Mouse (Mus musculus) lung, postnatal 25 days (tissue): Measurements from ENCODE around the gene Ttc30b.
"Not testable (repeated sequence)": the region's sequence is repeated elsewhere in the genome, so short reads cannot be mapped to it uniquely, and the experiment has no call there.

Experiments
- DNase-seq: peaks from one replicate; pipeline ENCODE4 v3.0.0; 2022; ENCODE audit warnings: low spot score

Ttc30b gene

GRCm38 (mm10) chr2:75938117-75939063, at the start of gene Ttc30b:
Gene Ttc30b (minus strand): TSS chr2:75938585.
- DNase-seq, result peak; percentile 80

GRCm38 (mm10) chr2:75987739-75988138, 49.4 kb upstream of the Ttc30b start:
- DNase-seq, result no peak

GRCm38 (mm10) chr2:75985124-75985523, 46.7 kb upstream of the Ttc30b start:
- peak; percentile 65 for DNase-seq

- DNase-seq, result no peak
These were observed 45.5 kb upstream of the Ttc30b start for GRCm38 (mm10) chr2:75983847-75984246.

GRCm38 (mm10) chr2:75983091-75983490, 44.7 kb upstream of the Ttc30b start:
- no peak for DNase-seq

GRCm38 (mm10) chr2:75982626-75983025, 44.2 kb upstream of the Ttc30b start:
- DNase-seq, result no peak

- peak; percentile 82 for DNase-seq
These were observed 43.2 kb upstream of the Ttc30b start, which contains the start of gene Ttc30a1 for GRCm38 (mm10) chr2:75981440-75982081. Gene Ttc30a1 (minus strand): TSS chr2:75981967.

GRCm38 (mm10) chr2:75980933-75981439, 42.6 kb upstream of the Ttc30b start:
- DNase-seq, result not testable (repeated sequence)

- DNase-seq, result peak; percentile 56
These were observed 39.5 kb upstream of the Ttc30b start, which contains the start of gene Ttc30a2 for GRCm38 (mm10) chr2:75977752-75978368. Gene Ttc30a2 (minus strand): TSS chr2:75978170.

GRCm38 (mm10) chr2:75976070-75976469, 37.7 kb upstream of the Ttc30b start:
- not testable (repeated sequence) for DNase-seq

GRCm38 (mm10) chr2:75974131-75974530, 35.7 kb upstream of the Ttc30b start:
- no peak for DNase-seq

- peak; percentile 72 for DNase-seq
These were observed 26.6 kb upstream of the Ttc30b start for GRCm38 (mm10) chr2:75964972-75965371.

GRCm38 (mm10) chr2:75964512-75964911, 26.1 kb upstream of the Ttc30b start:
- peak; percentile 76 for DNase-seq

- no peak for DNase-seq
These were observed 25.7 kb upstream of the Ttc30b start for GRCm38 (mm10) chr2:75964051-75964450.

GRCm38 (mm10) chr2:75963211-75963840, 24.9 kb upstream of the Ttc30b start:
- DNase-seq, result no peak

- DNase-seq, result peak; percentile 53
These were observed 22.3 kb upstream of the Ttc30b start for GRCm38 (mm10) chr2:75960366-75961330.

- DNase-seq, result no peak
These were observed 21.5 kb upstream of the Ttc30b start for GRCm38 (mm10) chr2:75959850-75960365.

GRCm38 (mm10) chr2:75959183-75959849, 20.9 kb upstream of the Ttc30b start:
- DNase-seq, result no peak

GRCm38 (mm10) chr2:75955709-75956108, 17.3 kb upstream of the Ttc30b start:
- no peak for DNase-seq

GRCm38 (mm10) chr2:75953320-75953719, 14.9 kb upstream of the Ttc30b start:
- no peak for DNase-seq
